Mouse (Mus musculus): Measurements from ENCODE around the gene Fmnl2.

Fmnl2 gene

GRCm38 (mm10) chr2:52857611-52858528 is at the start of gene Fmnl2:
Gene Fmnl2 (plus strand): TSS chr2:52857860.
- peak; percentile 91 for DNase-seq (ENCODE audit: extremely low spot score)

DNA sequence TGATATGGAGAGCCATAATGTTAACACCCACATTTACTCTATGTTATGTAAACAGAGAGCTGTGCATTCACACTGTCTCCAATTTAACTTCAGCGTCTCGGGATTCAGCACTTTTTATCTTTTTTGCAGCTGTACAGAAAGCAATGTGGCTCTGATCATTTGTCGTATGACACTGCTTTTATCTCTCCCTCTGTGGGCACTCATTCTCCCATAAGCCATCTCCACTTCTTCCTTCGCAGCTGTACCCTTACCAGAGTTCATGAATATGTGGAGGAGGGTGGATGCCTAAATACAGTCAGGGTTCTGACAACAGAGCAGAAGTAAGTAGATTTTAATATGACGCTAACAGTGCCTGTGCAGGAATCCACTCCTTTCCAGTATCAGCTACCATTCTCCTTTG is 47.7 kb upstream of the Fmnl2 start:
- no peak for DNase-seq (ENCODE audit: extremely low spot score)

DNA sequence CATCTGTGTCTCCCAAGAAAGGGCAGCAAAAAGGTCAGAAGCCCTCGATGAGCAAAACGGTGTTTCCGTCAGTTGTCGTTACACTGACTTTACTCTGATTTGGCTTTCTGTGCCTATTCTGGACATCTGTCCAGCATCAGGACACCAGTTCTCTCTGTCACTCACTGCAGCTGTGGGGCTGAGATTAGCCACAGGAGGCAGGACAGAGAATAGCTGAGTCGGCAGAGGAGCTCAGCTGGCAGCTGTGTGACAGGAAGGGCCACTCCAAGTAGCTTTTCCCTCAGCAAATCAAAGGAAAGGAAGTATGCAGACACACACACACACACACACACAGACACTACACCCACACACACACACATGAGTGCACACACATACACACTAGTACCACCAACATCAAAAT is 46.0 kb upstream of the Fmnl2 start:
- peak; percentile 38 for DNase-seq (ENCODE audit: extremely low spot score)

DNA sequence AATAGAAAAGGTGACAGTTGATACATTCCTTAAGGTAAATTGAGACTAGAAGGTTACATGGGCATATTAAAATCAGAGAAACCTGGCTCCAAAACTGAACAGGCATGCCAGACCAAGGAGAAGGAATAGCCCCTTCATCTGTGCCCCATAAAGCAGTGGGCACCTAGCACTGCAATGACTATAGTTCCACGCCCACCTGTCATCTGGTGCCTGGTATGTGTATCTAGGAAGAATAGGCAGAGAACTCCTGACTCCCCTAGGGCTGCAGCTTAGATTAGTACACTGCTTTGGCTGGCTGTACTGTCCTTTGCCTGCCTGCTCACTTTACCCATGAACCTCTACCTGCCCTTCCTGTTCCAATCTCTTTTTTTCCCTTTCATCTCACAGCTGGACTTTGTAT is 40.3 kb upstream of the Fmnl2 start:
- DNase-seq (ENCODE audit: extremely low spot score) = no peak

DNA sequence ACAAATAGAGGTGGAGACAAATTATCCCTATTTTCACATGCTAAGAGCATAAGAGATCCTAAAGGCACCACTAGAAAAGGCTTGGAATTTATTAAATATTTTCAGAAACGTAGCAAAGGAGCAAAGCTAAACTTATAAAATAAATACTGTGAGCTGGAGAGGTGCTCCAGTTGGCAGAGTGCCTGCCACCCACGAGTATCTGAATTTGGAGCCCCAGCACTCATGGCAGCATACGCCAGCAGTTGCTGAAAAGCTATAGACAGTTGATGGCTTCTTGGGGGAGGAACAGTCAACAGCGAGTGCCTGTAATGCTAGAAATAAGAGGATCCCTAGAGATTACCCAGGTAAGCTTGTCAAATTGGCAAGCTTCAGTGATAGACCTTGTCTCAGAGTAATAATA is 38.7 kb upstream of the Fmnl2 start:
- no peak for DNase-seq (ENCODE audit: extremely low spot score)

GRCm38 (mm10) chr2:52822214-52822613 is 35.4 kb upstream of the Fmnl2 start:
- no peak for DNase-seq (ENCODE audit: extremely low spot score)

- no peak for DNase-seq (ENCODE audit: extremely low spot score)
Measured at GRCm38 (mm10) chr2:52828077-52828476, 29.6 kb upstream of the Fmnl2 start.

DNA sequence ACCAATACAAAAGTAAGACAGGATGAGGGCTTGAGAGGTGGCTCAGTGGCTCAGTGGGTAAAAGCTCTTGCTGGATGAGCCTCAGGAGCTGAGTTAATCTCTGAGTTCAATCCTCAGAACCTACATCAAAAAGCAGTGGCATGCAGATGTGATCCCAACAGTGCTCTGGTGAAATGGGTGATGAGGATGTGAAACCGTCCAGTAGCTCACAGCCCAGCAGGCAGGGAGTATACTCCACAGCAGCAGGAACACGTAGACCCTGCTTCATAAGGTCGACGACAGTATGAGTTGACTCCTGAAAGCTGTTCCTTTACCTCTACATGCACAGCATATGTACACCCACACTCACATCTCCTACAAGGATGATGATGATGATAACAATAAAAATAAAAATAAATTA is 27.1 kb upstream of the Fmnl2 start:
- no peak for DNase-seq (ENCODE audit: extremely low spot score)

GRCm38 (mm10) chr2:52831585-52831984 is 26.1 kb upstream of the Fmnl2 start:
- DNase-seq (ENCODE audit: extremely low spot score) = no peak

DNA sequence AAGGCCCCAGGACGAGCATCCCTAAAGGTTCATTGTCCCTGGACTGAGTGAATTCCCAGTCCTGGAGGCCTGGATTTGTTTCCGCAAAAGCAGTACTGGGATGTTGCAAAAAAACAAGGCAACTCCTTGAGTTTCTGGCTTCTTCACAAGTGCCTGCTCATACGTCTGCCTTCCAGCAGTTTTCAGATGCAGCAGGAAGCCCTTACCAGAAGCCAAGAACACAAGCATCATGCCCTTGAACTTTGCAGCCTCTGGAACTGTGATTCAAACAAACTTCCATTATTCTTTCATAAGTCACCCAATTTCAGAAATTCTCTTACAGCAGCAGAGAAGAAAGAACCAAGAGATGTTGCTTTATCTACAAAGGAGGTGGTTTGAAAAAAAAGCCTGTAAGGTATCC is 21.9 kb upstream of the Fmnl2 start:
- DNase-seq (ENCODE audit: extremely low spot score) = no peak

GRCm38 (mm10) chr2:52839074-52839473 is 18.6 kb upstream of the Fmnl2 start:
- DNase-seq (ENCODE audit: extremely low spot score) = no peak

GRCm38 (mm10) chr2:52839868-52840267 is 17.8 kb upstream of the Fmnl2 start:
- DNase-seq (ENCODE audit: extremely low spot score) = no peak

DNA sequence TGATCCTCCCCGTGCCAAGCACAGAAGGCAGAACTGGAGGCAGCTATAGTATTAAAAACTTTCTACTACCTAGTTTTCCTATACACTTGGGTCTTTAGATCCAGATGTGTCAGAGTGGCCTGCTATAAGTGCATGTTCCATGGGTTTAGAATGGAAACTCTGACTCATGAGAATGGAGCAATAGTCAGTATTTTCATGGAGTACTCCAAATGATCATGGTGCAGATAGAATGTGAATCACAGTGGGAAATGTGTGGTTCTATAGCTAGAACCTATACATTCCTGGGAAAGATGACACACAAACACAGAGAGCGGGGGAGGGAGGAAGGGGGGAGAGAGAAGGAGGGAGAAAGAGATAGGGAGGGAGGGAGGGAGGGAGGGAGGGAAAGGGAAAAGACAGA is 13.8 kb upstream of the Fmnl2 start:
- DNase-seq (ENCODE audit: extremely low spot score) = no peak

DNA sequence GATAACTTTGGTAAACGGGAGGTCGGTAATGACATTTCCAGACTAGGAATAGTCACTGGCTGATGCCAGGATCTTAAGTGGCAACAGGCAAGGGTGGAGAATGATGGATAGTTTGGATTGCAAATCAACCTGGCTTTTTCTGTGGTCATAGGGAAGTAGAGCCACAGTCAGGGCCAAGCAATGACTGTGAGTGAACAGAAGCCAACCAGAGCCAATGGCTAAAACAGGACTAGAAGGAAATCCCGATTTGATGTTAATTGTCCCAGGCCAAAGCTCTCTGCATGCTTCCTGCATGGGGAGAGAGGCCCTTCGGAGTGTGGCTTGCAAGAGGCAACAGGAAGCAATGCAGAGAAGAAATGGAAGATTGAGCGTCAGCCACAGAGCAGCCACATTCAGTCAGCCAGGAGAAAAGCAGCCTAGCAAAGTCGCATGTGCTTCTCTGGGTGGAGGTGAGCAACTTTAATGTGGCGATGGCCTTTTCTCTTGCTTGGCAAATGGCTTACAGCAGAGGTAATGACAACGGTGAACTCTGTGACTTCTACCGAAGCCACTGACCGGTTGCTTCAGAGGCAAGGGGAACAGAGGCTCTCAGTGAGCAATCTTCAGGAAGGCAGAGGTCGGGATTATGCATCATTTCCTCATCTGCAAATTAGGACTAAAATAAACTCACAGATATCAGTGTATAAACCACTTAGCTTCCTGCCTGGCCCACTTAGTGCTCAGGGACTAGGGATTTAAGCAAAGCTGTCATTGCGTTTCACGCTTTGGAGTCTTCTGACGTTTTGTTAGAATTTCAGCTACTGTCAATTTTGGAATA is 12.5 kb upstream of the Fmnl2 start:
- DNase-seq (ENCODE audit: extremely low spot score) = no peak

DNA sequence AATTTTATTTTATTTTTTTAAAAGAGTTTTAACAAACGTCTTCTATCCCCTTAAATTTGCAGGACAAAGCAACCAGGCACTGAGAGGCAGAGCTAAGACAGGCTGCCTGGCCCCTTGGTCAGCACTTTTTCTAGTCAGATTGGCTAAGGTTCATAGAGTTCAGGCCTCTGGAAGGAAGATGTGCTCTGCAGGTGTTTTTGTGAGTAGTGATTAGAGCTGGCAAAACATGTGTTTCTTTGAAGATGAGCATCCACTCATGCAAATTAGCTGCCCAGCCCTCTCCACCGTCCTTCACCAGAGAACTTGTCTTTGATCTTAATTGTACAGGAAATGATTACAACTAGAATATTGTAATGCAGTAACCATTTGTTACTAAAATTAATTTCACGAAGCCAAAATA is 11.2 kb upstream of the Fmnl2 start:
- DNase-seq (ENCODE audit: extremely low spot score) = no peak

DNA sequence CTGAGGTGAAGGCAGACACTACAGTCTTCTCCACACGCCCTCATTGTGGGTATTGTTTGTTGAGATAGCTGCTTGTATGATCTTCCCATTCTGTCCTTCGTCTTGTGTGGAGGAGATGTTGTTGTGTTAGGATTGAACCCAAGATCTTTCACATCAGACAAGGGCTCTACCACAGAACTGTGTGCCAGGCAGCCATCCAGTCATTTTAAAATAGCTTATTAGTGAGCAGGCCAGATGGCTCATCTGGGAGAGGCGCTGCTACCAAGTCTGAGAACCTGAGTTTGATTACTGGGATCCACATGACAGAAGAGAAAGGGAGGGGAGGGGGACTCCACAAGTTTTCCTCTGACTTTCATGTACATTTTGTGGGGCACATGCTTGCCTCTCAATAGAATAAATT is 8.6 kb upstream of the Fmnl2 start:
- no peak for DNase-seq (ENCODE audit: extremely low spot score)

DNA sequence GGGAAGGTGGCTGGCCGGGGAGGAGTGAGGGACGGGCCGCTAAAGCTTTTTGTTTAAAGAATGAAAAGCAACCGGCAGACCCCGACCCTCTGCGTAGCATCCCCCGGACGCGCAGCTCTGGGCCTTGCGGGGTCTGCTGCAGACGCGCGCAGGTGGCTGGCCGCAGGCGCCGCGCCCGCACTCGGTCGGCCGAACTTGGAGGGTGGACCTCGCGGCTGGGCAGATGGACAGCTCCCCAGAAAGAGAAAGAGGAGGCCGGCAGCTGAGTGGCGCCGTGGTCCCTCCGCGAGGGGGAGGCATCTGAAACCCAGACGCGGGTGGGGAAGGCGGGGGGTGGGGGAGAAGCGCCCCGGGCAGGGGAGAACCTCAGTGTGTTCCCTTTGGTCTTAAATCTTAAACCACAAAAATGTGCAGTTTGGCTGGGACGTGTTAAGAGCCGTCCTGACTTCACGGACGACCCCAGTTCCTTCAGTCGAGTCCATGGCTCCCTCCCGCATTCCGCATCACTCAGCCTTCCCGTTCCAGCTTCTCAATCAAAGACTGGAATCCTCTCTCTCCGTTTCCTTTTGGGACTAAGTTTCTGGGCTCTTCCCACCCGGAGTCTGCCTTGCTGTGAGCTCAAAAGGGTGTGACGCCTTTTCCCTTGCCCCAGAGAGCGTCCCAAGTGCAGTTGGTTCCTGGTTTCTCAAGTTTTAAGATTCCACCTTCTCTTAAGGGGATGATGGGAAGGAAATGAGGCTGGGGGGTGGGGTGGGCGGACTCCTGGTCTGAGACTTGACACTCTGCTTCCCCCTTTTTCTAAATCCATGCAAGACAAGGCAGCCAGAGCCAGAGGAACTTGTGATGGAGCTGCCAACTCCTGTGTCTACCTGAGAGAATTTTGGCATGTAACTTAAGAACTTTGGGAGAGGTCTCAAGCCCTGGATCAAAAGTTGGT is 1.1 kb downstream of the Fmnl2 start:
- DNase-seq (ENCODE audit: extremely low spot score) = peak; percentile 66

- peak; percentile 15 for DNase-seq (ENCODE audit: extremely low spot score)
Measured at GRCm38 (mm10) chr2:52859466-52859840, 1.8 kb downstream of the Fmnl2 start.

- peak; percentile 10 for DNase-seq (ENCODE audit: extremely low spot score)
Measured at GRCm38 (mm10) chr2:52860111-52860775, 2.6 kb downstream of the Fmnl2 start.

DNA sequence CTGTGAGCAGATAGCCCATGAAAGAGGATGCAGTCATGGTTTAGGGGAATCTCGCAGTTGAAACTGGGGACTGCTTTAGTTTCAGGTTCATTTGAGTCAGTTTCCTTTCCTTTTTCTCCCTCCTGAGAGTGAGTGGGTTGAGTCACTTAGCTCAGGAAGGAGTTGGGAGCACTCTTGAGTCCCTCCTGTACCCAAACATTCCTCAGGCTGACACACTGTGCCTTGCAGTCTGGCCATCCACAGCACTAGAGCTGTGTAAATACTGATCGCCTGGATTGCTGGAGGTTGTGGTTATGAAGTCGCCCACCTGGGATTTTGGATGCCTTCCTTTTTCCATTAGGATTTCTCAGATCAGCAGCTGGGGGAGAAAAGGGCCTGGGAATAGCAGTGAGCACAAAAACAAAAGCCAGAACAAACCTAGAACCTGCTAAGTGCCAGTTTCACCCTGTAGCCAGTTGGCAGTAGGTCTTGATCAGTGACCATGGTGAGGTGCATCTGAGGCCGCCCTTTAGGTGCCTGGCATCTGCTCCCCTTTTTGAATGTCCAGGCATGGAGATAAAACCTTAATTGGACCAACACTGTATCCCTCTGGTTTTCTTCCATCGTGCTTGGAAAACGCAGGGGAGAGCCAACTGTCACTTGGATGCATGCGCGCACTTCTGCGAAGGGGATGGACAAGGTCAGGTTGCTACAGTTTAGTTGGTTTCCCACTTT is 4.5 kb downstream of the Fmnl2 start:
- DNase-seq (ENCODE audit: extremely low spot score) = no peak

DNA sequence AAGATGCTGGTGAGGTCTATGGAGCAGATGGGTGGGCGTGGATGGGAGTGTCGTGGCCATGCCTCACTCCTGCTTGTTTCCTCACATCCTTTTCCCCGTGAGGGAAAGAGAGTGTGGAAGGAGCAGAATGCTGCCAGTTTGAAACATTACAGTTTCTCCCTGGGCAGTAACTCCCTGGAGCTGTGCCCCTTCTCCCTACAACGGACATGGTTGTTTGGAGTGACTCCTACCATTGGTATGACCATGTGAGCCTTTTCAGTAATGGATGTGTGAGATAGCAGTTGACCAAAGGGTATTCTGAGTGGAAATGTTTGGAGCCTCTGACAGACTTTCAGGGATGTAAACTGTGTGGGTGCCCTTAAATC is 5.1 kb downstream of the Fmnl2 start:
- no peak for DNase-seq (ENCODE audit: extremely low spot score)
